Mouse (Mus musculus) brown adipose tissue, adult 24 weeks (tissue): Measurements from ENCODE around the gene Gna13. TPM values are rescaled to one million over a fixed set of nuclear protein-coding genes. Genes with fewer than 3 reads are reported as not detected.

ENCODE experiments used
- H3K27ac ChIP-seq: fragments of 200-500 bp; replicated peaks from 2 replicates; pipeline ENCODE4 v1.5.1; 2012; ENCODE audit warnings: low read depth, mild to moderate bottlenecking, low read length
- H3K4me1 ChIP-seq: fragments of 200-500 bp; 2 replicates; pipeline ENCODE4 v1.6.1; 2012; ENCODE audit warnings: low read length, mixed read lengths; ENCODE audit not compliant: control insufficient read depth, insufficient read depth, insufficient read length
- H3K4me3 ChIP-seq: fragments of 200-500 bp; 2 replicates; pipeline ENCODE4 v1.5.1; 2012; ENCODE audit warnings: low read depth, mild to moderate bottlenecking, low read length, moderate library complexity; ENCODE audit not compliant: insufficient read depth
- polyA plus RNA-seq: library from polyadenylated mRNA; stranded (reverse); fragments of >200 nt; gene quantifications from 2 replicates; pipeline ENCODE4 v1.2.4, GENCODE M21; 2012; ENCODE audit not compliant: missing spikeins, insufficient read depth, insufficient read length

The Gna13 gene
- polyA plus RNA-seq, 1 experiment: 43.8 TPM

DNA sequence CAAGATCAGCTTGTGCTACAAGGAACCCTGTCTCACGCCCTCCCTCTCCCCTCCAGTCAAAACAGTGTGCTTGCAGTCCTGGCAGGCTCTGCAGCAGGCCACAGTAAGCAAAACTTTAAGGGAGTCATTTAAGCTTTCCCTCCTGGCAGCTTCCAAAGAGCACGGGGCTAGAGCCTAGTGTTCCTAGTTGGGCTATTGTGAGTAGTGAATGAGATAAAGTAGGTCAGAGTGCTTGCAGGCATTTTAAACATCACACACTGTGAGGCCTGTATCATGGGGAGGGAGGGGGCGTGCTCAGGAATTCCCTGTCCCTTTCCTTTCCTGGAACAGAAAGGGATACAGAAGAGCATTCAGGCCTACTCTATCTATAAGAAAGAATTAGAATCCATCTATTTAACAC lies 4.1 kb upstream of the Gna13 start:
- H3K4me3 ChIP-seq: no peak overlapping the region
- no peak overlapping the region for H3K27ac ChIP-seq
- H3K4me1 ChIP-seq: 0 out of 2 replicates have a peak, but pooled peaks cover 2% of the 10 kb centered on the region

DNA sequence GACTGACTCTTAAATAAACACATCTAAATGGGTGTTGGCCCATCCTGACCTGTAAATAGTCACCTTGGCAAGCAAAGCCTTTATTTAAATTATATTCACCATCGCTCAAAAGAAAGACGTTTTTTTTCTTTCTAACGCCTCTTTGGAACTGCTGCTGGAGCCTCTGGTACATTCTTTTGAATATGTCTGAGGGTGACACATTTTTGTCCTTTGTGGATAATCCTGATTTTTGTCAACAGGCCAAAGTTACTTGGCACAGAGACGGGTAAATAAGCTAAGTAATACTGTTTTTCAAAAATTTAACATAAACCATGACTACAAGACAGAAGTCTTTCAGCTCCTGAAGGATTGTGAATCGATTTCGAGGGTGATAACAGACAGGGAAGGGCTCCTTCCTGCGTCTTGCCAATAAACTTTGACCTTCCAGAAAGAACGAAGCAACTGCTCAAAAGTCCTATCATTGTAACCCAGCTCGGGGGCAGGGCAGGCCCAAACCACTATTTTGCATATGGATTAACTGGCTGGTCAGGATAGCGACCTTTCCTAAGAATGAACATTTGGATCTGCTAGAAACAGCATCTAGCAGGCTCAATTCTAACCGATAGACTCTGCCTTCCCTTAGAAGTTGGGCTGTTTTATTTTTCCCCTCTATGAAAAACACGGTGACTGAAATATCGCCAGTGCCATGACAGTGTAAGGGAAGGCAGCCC lies 3.4 kb upstream of the Gna13 start:
- Histone ChIP-seq H3K4me1 (no peaks in the 10 kb centered on the region), H3K27ac (no peak overlapping the region)

DNA sequence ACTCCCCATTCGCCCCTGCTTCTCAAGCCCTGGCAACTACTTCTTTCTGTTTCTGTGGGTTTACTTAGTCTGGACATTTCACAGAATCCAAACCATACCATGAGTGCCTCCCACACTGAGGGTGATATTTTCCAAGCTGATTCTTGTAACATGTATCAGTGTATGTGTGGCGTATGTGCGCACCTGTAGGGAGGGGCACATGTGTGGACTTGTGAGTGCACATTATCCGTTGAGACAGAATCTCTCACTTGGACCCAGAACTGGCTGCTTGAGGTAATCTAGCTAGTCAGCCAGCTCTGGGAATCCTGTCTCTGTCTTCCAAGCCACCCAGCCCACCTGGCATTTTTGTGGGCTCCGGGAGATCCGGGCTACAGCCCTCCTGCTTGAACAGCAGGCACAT lies 2.5 kb upstream of the Gna13 start:
- peaks cover 3% of the 10 kb centered on the region for H3K4me1 ChIP-seq
- H3K4me3 ChIP-seq: no peak overlapping the region
- H3K27ac ChIP-seq: no peak overlapping the region

More for the DNA sequence above, 3.4 kb upstream of the Gna13 start:
- H3K4me3 ChIP-seq: no peak overlapping the region

DNA sequence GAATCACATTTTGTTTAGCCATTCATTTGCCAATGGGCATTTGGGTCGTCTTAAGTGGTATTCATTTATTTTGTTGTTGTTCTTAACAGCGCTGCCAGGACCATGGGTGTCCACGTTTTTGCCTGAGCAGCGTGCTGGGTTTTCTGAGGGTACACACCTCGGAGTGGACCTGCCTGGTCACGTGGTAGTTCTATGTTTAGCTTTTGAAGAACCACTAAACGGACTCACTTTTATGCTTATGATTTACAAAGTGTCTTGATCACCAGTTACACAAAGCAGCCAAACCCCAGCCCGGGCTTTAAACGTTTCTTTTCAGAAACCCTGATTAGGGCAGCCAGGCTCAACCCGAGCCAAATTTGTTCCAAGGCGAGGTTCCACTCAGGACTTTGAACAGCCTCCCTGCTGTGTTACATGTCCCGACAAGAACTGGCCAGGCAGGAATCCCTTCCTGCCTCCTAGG lies 2.0 kb upstream of the Gna13 start:
- peaks cover 6% of the 10 kb centered on the region for H3K4me1 ChIP-seq
- no peak overlapping the region for H3K4me3 ChIP-seq
- no peak overlapping the region for H3K27ac ChIP-seq

DNA sequence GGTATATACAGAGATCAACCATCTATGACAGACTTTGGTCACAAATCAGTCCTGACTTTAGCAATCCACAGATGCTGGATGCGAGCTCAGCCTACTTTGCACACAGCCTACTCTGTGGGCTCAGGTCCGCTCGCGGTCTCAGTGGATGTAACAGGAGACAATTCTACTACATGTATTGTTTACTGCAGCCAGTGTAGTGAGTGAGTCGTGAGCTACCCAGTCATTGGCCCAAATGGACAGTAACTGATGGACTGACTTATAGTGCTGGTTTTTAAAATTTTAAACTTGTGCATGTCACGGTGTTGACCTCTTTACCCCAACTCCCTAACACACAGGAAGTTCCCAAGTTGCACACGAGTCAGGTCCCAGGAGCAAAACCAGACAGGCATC lies 1.4 kb upstream of the Gna13 start:
- peaks cover 8% of the 10 kb centered on the region for H3K4me1 ChIP-seq
- H3K4me3 ChIP-seq: peak overlapping the region; percentile 93; the same call in 1 of the 2 replicates
- peak overlapping the region; percentile 98 for H3K27ac ChIP-seq

DNA sequence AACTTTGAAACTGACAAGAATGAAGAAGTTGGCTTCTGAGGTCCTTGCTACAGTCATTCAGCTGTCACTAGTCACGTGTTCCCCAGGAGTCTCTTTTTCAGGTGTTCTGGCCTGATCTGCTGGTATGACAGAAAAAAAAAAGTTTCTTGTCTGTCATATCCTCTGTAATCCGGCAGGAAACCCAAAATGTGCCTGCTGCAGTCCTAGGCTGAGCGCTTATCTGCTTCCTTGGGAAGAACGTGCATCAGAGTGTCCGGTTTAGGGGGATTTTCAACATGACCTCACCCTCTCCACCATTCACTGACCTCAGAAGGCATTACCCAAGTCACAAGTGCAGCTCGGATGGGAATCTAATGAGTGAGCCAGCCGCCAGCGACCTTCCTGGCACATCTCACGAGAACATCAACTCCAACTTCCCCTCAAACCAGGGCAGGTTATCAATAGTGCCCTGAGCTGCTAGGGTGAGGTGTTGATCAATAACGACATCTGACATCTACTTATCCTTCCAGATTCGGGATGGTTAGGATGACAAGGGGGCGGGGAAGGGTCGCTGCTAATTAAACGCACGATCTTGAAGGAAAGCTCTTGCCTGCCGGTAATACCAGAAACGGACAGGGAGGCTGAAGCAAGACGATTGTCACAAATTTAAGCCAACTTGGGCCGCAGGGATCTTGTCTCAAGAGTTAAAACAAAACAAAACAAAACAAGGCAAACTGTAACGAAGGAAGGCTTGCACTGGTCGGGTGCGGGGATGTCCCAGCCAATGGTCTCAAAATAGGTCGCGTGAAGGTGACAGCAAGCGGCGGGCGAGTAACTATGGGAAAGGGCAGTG lies 784 bp upstream of the Gna13 start:
- peak overlapping the region; percentile 93 for H3K4me3 ChIP-seq
- peaks cover 12% of the 10 kb centered on the region for H3K4me1 ChIP-seq
- peak overlapping the region; percentile 98 for H3K27ac ChIP-seq

DNA sequence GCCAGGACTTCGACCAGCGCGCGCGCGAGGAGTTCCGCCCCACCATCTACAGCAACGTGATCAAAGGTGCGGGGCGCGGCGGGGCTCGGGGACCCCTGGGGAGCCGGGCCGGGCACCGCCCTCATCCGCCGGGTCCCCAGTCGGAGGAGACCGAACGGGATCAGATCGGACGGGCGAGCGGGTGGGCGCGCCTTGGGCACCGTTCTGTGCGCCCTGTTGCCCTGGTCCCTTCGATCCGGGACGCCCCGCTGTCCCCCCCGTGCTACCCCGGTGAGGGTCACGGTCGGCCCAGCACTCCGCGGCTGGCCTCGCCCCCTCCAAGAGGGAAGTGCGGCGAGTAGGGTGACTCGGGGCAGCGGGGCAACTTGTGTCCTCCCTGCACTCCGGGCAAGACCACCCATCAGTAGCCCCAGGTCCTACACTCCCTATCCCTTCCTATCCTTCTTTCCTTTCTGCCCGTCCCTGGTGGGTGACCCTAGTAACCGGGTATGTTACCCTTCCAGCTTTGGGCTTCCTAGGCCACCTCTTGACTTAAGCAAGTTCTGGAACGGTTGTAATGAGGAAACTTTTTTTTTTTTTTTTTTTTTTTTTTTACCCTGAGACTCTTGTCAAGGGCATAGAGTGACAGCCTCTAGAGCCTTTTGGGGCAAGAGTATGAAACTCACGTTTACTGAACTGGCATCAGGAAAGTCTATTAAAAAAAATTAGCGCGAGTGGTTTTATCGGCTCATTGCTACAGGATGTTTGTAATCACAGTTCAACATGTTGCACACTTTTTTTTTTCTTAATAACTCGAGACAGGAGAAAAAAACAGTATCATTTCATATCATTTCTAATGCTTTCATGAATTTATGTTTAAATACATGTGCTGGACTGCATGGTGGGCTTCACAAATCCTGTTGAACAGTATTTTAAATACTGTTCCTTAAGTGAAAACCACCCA lies 831 bp downstream of the Gna13 start:
- Histone ChIP-seq H3K4me1 (peaks cover 24% of the 10 kb centered on the region), H3K4me3 (peak overlapping the region; percentile 92), H3K27ac (peak overlapping the region; percentile 99)

DNA sequence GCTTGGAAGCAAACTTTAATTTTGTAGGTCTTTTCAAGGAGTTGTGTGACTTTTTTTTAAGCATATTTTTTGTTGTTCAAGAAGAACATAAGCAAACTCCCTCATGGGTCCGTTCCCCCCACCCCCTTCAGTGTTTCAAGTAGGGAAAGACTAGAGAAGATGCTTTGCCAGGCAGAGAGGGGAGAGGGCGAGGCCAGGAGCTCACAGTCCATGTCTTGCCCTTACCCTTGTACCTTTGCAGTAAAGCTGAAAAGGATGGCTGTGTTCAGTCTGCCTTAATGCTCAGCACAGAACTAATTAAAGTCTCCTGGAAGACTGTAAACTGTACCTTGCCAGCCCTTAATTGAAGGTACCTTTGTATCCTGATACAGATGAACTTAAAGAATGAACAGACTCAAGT lies 1.7 kb downstream of the Gna13 start:
- H3K4me1 ChIP-seq: peaks cover 30% of the 10 kb centered on the region
- peak overlapping the region; percentile 43 for H3K27ac ChIP-seq
- H3K4me3 ChIP-seq: peak overlapping the region; percentile 44

DNA sequence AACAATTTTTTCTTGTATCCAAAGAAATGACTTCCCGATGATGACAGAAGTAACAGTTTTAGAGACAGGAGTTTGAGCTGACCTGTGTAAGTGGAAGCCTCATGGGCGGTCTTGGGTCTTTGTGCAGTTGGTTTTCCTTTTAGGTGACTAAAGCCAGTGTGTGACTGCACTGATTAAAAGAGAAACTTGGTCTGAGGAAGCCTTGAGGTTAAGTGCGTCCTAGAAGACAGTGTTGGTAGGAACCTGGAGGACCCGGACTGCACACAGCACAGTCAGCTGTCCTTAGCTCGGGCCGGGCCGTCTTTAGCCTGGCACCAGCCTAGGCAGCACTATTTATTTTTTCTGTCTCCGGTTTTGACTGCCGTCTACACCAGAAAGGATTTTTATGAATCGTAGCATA lies 2.2 kb downstream of the Gna13 start:
- Histone ChIP-seq H3K27ac (peak overlapping the region; percentile 43; the same call in 1 of the 2 replicates), H3K4me3 (peak overlapping the region; percentile 44), H3K4me1 (peaks cover 35% of the 10 kb centered on the region)

DNA sequence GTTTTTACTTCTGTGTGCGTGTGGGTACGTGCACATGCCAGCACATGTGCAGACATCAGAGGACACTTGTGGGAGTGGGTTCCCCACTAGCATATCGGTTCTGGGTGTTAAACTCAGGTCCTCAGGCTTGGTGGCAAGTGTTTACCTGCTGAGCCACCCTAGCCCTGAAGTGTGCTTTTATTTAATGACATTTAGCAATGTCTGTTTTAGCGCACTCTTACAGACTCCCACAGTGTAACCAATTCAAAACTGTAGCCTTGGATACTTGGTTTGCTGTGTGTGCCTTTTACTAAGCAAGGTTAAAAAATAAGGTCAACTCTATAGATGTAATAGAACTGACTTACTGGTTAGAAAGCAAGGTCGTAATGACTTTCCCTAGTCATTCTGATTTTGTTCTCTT lies 3.2 kb downstream of the Gna13 start:
- no peak overlapping the region for H3K27ac ChIP-seq
- H3K4me3 ChIP-seq: no peak overlapping the region

DNA sequence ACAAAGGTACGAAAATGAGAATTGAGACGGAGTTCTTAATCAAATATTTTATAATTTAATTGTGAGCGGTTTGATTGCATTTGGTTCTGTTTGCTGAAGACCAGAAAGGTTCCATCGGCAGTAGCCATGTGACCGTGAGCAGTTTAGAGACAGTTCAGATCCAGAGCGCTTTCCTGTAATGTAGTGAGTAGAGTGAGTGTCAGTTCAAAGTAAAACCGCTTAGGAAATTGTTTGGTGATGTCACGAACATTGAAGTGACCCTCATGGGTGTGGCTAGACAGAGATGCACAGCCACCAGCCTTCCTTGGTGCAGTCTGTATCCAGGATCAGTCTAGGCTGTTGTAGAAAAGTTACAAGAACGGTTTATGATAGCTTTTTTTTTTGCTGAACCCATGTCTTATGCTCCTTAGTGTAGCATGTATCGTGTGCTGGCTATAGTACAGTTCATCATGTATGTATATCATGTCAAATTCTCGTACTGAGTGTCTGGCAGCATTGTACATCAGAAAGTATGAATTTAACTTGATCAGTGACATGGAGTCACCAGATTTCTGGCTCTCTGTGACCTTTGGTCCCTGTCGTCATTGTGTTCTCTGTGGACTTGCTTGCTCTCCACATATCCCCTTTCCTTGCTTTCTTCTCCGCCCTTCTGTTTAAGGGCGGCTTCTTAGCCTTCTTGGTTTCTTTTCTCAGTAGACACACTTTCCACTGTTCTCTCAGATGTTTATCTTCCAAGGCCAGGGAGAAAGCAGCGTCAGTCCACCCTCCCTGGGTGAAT lies 4.4 kb downstream of the Gna13 start:
- peak overlapping the region; percentile 49 for H3K27ac ChIP-seq
- peaks cover 52% of the 10 kb centered on the region for H3K4me1 ChIP-seq

More for the DNA sequence above, 3.2 kb downstream of the Gna13 start:
- H3K4me1 ChIP-seq: peaks cover 43% of the 10 kb centered on the region

DNA sequence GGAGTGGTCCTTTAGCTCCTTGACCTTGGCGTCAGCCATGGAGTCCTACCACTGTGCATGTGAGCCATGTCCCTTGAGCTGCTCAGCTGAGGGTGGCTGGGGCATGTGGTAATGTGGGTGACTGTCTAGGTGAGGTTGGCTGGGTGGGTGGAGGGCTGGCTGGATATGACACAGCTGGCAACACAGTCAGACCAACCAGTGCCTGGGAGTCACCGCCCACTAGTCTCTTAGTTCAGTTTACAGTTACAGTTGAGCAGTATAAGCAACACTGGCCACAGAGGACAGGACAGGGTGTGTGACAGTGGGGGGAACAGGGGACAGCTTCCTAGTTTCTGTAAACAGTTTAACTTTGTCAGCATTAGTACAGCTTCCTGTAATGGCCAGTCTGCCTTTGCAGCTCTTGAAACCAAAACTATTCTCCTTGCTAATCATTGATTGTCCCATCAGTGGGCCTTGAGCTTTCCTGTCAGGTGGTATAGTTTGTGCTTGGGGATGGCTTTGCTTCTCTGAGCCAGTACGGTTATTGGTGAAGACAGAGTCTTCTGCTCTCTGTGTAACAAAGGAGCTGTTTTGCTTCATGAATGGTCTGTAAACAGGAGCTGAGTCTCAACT lies 6.5 kb downstream of the Gna13 start:
- H3K4me3 ChIP-seq: no peak overlapping the region
- peaks cover 59% of the 10 kb centered on the region for H3K4me1 ChIP-seq

More for the DNA sequence above, 4.4 kb downstream of the Gna13 start:
- no peak overlapping the region; the same call in 1 of the 2 replicates for H3K4me3 ChIP-seq

DNA sequence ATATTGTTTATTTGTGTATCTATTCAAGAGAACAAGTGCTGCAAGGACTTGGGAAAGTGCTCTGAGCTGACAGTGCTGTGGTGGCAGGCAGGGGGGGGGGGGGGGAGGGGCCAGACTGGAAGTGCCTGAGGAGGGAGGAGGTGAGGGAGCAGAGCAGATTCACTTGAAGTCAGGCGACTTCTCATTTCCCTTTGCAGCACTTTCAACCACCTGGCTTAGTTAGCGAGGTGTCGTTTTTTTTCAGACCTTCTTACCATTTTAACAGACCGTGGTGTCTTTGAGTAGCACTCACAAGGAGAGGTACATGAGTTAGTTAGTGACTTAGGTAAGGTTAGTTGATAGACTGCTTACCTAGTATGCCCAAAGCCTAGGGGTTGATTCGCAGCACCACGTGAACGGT lies 12.8 kb downstream of the Gna13 start:
- H3K27ac ChIP-seq: no peak overlapping the region
- peaks cover 50% of the 10 kb centered on the region for H3K4me1 ChIP-seq

More for the DNA sequence above, 6.5 kb downstream of the Gna13 start:
- H3K27ac ChIP-seq: peak overlapping the region; percentile 75

More for the DNA sequence above, 12.8 kb downstream of the Gna13 start:
- H3K4me3 ChIP-seq: no peak overlapping the region
